Mouse (Mus musculus) ES-Bruce4 (cell line): ENCODE results near the gene Fam19a5.

Experiments
- CTCF ChIP-seq: IDR thresholded peaks from one replicate; pipeline ENCODE4 v1.8.1; 2011; ENCODE audit warnings: low read depth, low read length
- POLR2A ChIP-seq: IDR thresholded peaks from one replicate; pipeline ENCODE4 v1.8.1; 2011; ENCODE audit warnings: low read length; ENCODE audit not compliant: insufficient read depth

DNA sequence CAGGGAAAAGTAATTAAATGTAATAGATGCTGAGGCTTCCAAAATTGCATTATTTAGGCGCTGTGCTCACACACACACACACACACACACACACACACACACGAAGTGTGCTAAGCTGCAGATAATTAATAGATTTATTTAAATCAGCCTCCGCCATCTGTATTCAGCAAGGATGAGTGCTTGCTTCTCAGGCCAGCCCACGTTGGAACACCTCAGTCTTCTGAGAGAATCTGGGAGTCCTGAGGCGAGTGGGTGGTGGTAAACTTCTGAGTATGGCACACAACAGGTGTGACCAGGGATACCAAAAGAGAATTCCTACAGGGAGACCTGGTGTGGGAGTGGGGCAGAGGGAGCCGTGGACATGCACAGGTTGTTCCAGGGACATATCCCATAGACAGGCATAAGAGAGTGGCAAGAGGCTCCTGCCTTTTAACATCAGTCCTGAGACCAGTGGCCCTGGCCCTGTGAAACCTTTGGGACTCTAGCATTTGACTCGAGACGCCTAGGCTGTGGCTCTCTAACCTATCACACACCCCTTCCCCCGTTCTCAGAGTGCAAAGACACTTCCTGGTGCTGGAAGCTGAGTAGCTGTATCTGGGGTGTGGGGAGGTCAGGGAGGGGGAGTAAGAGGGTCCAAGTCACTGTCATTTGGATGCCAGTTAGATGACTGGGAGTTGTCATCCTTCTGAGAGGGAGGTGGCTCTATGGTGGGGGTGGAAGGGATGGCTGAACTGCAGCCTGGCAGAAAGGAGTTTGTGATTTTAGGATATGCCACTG is 61.6 kb downstream of the Fam19a5 start:
- no peak for TF ChIP-seq POLR2A
- no peak for TF ChIP-seq CTCF
